Mouse (Mus musculus) megakaryocyte, adult 5-6 weeks (primary cell): ENCODE results near the gene 4933434E20Rik. TPM values are rescaled to one million over a fixed set of nuclear protein-coding genes. Genes with fewer than 3 reads are reported as not detected.
A peak's percentile ranks its signal among the peaks of the same experiment; 100 is the strongest.

Experiments
- ATAC-seq: 2 replicates; pipeline ENCODE4 v1.8.0; 2016; ENCODE audit warnings: mild to moderate bottlenecking, inconsistent platforms; ENCODE audit not compliant: poor library complexity, severe bottlenecking
- total RNA-seq, 2 experiments: library from RNA; stranded (forward) in 1 of 2; stranded (reverse) in 1 of 2; fragments of 153-499, 151-499 nt in 1 of 2; fragments of 221-1000, 200-1000 nt in 1 of 2; gene quantifications; 2 replicates each; pipeline versions ENCODE4 v1.2.3 to v1.2.4; 2015 to 2017

The 4933434E20Rik gene
- total RNA-seq (2015) (46.7 and 50.9 TPM in 2 replicates), total RNA-seq (2017) (39.0 and 55.0 TPM in 2 replicates)

- ATAC-seq = peak; percentile 22
These were observed at the start of gene 4933434E20Rik for GRCm38 (mm10) chr3:90051441-90052350. Gene 4933434E20Rik (plus strand): TSS chr3:90051636.

GRCm38 (mm10) chr3:90004091-90004796, 47.2 kb upstream of the 4933434E20Rik start:
- no peak for ATAC-seq

- ATAC-seq = no peak
These were observed 41.1 kb upstream of the 4933434E20Rik start for GRCm38 (mm10) chr3:90010291-90010690.

GRCm38 (mm10) chr3:90016626-90017025, 34.8 kb upstream of the 4933434E20Rik start:
- no peak for ATAC-seq

GRCm38 (mm10) chr3:90034653-90035052, 16.8 kb upstream of the 4933434E20Rik start:
- ATAC-seq = no peak

GRCm38 (mm10) chr3:90036263-90036662, 15.2 kb upstream of the 4933434E20Rik start:
- ATAC-seq = no peak

- ATAC-seq = no peak
These were observed 1.7 kb upstream of the 4933434E20Rik start for GRCm38 (mm10) chr3:90049691-90050090.

- ATAC-seq = peak; percentile 94
These were observed 1.2 kb downstream of the 4933434E20Rik start, which contains the start of gene Ubap2l for GRCm38 (mm10) chr3:90052351-90053241. Gene Ubap2l (minus strand): TSS chr3:90052628.

GRCm38 (mm10) chr3:90061549-90061948, 10.1 kb downstream of the 4933434E20Rik start:
- no peak for ATAC-seq

GRCm38 (mm10) chr3:90062539-90062938, 11.1 kb downstream of the 4933434E20Rik start:
- ATAC-seq = no peak

- ATAC-seq = no peak
These were observed 12.9 kb downstream of the 4933434E20Rik start for GRCm38 (mm10) chr3:90064383-90064782.

GRCm38 (mm10) chr3:90065553-90065952, 14.1 kb downstream of the 4933434E20Rik start:
- peak; percentile 74 for ATAC-seq

- ATAC-seq = no peak
These were observed 16.4 kb downstream of the 4933434E20Rik start for GRCm38 (mm10) chr3:90067851-90068250.

- ATAC-seq = no peak
These were observed 18.3 kb downstream of the 4933434E20Rik start for GRCm38 (mm10) chr3:90069688-90070087.

- no peak for ATAC-seq
These were observed 20.9 kb downstream of the 4933434E20Rik start, which contains the start of gene Tpm3 for GRCm38 (mm10) chr3:90072294-90072693. Gene Tpm3 (plus strand): TSS chr3:90072649.

GRCm38 (mm10) chr3:90076921-90077716, 25.7 kb downstream of the 4933434E20Rik start:
- ATAC-seq = no peak

GRCm38 (mm10) chr3:90078224-90078623, 26.8 kb downstream of the 4933434E20Rik start:
- no peak for ATAC-seq

- ATAC-seq = peak; percentile 80
These were observed 27.8 kb downstream of the 4933434E20Rik start for GRCm38 (mm10) chr3:90079133-90079762.
